Mouse (Mus musculus) brown adipose tissue, adult 24 weeks (tissue): ENCODE results near the gene B4galnt1. TPM values are rescaled to one million over a fixed set of nuclear protein-coding genes. Genes with fewer than 3 reads are reported as not detected.
"Not testable (repeated sequence)": the region's sequence is repeated elsewhere in the genome, so short reads cannot be mapped to it uniquely, and the experiment has no call there.

ENCODE experiments used
- H3K27ac ChIP-seq: fragments of 200-500 bp; replicated peaks from 2 replicates; pipeline ENCODE4 v1.5.1; 2012; ENCODE audit warnings: low read depth, mild to moderate bottlenecking, low read length
- H3K4me1 ChIP-seq: fragments of 200-500 bp; 2 replicates; pipeline ENCODE4 v1.6.1; 2012; ENCODE audit warnings: low read length, mixed read lengths; ENCODE audit not compliant: control insufficient read depth, insufficient read depth, insufficient read length
- H3K4me3 ChIP-seq: fragments of 200-500 bp; 2 replicates; pipeline ENCODE4 v1.5.1; 2012; ENCODE audit warnings: low read depth, mild to moderate bottlenecking, low read length, moderate library complexity; ENCODE audit not compliant: insufficient read depth
- polyA plus RNA-seq: library from polyadenylated mRNA; stranded (reverse); fragments of >200 nt; gene quantifications from 2 replicates; pipeline ENCODE4 v1.2.4, GENCODE M21; 2012; ENCODE audit not compliant: missing spikeins, insufficient read depth, insufficient read length

B4galnt1 gene
- polyA plus RNA-seq, 1 experiment, result 0.95 TPM

DNA sequence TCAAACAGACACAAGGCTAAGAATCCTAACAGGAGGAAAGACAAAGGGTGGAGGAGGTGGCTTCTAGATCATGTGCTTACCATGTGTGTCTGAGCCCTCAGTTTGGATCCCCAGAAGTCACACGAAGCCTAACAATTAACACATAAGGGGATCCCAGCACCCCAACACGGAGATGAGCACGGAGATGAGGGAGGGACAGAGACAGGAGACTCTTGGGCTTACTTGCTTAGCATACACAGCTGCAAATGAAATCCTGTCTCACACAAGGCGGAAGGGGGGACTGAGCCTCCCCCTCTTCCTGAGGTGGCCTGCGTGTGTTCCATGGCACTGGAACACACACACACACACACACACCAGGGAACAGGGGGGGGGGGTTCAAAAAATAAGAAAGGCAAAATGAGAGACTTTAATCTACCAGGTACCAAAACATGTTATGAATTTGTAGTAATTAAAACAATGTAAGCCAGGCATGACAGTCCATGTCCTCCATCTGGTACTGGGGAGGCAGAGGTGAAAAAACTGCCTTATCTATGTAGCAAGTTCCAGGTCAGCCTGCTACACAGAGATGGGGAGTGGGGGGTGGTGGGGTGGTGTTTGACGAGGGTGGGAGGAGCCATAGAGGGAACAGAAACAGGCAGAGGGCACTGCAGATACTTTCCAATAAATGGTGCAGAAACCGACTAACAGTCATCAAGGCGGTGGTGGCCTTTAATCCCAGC is 29.7 kb upstream of the B4galnt1 start:
- Histone ChIP-seq H3K4me1 (no peaks in the 10 kb centered on the region), H3K4me3 (no peak overlapping the region), H3K27ac (no peak overlapping the region)

DNA sequence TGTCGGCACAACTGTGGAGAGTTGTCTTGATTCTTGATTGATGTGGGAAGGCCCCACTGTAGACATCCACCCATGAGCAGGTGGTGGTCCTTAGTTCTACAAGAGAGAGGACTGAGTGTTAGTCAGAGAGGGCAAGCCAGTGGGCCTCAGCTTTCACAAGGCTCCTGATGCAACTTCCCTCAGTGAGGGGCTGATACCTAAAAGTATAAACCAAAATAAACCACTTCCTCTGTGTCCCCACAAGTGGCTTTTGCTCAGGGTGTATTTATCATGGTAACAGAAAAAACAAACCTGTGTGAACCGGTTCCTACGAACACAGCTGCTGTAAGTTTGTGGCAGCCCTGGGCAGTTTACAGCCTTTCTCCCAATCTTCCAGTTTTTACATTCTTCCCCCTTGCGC is 28.5 kb upstream of the B4galnt1 start:
- Histone ChIP-seq H3K4me3 (no peak overlapping the region), H3K4me1 (no peaks in the 10 kb centered on the region), H3K27ac (no peak overlapping the region)

DNA sequence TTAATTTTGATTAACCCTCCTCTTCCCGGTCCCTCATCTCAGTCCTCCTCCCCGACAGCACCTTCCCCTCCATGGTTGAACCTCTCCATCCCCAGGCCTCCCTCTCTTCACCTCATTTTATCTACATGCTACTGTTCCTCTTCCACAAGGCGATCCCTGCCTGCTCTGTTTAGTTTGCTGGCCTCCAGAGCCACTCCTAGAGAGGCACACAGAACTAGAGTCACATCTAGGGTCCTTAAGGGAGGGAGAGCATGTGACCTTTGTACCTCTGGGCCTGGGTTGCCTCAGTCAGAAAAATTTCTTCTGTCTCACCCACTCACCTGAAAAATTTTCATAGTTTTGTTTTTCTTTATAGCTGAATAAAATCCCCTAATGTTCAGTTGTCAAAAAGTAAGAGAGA is 27.1 kb upstream of the B4galnt1 start:
- H3K4me3 ChIP-seq, result no peak overlapping the region
- no peak overlapping the region for H3K27ac ChIP-seq

DNA sequence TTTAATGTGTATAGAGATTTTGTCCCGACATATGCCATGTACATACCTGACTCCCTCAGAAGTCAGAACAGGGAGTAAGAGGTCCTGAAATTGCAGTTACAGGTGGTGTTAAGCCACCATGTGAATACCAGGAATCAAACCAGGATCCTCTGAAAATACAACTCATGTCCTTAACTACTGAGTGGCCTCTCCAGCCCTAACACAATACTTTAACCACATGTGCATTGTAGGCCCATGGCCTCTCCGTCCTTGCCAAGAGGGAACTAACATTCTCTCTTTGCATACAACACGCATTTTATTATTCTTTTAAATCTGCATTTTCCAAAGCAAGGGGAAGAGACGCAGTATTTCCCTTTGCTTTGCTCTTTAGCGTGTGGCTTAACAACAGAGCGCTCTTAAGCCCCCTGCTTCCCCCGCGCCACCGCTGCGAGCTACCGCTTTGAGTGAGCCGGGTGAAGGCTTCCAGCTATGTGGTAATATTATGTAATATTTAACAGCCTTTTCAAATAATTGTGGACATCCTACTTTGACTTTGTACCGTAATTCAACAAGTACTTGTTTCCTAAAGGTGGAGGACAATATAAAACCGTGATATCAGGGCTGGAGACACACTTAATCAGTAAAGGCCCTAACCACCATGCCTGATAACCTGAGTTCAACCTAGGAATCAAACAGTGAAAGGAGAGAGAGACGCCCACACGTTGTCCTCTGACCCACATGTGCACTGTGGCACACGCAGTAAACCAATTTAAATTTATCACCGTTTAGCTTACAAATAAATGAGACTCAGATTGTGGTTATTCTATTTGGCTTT is 26.5 kb upstream of the B4galnt1 start:
- Histone ChIP-seq H3K4me3 (no peak overlapping the region), H3K27ac (no peak overlapping the region), H3K4me1 (no peaks in the 10 kb centered on the region)

More for the DNA sequence above, 27.1 kb upstream of the B4galnt1 start:
- H3K4me1 ChIP-seq, result no peaks in the 10 kb centered on the region

DNA sequence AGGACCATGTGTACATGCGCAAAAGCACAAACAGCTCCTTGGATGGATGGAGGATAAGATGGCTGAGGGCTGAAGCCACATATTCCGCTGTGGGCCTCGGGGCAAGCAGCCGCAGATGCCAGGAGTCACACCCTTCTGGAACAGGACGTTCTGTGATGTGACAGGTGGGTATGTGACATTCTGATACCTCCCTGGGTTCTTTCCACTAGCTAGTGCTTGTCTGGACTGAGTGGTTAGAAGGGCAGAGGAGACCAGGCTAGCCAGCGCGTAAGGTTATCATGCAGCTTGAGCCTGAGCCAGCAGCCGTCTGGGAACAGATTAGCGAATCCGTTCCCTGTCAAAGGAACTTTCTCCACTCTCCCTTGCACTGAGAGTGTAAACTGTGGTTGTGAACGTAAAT is 24.1 kb upstream of the B4galnt1 start:
- Histone ChIP-seq H3K4me3 (no peak overlapping the region), H3K27ac (no peak overlapping the region), H3K4me1 (no peaks in the 10 kb centered on the region)

DNA sequence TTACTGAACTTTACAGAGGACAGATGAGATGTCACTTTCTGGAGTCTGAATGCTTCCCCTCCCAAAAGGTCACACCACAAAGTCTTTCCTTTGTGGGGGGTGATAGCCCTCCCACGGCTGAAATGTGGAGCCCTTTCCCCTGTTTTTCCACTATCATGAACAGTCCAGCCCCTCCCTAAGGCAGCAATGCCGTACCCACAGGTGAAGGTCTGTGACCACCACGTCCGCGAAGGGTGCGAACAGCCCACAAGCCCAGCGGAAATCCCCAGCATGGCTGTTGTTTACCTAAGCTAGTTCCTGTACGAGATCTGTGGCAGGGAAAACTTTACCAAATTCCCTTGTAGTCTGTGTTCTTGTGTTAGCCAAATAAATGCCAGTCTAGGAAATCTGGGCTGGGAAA is 23.5 kb upstream of the B4galnt1 start:
- H3K27ac ChIP-seq, result no peak overlapping the region
- no peak overlapping the region for H3K4me3 ChIP-seq
- H3K4me1 ChIP-seq, result no peaks in the 10 kb centered on the region

DNA sequence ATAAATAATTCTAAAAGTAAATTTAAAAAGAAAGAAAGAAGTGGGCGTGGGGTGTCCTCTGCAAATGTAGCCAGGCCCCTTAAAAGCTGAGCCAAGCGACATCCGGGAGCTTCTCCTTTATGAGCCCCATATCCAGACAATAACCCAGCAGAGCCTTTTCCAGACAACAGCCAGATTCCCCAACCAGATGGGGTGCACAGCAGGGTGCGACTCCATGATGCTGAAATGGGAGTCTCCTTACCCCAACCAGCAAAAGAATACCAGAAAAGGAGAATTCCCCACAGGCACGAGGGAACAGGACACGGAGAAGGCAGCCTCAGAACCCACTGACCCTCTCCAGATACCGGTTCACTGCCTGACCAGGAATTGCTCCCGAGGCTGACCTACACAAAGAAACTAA is 21.8 kb upstream of the B4galnt1 start:
- no peak overlapping the region for H3K27ac ChIP-seq
- H3K4me1 ChIP-seq, result no peaks in the 10 kb centered on the region
- no peak overlapping the region for H3K4me3 ChIP-seq

DNA sequence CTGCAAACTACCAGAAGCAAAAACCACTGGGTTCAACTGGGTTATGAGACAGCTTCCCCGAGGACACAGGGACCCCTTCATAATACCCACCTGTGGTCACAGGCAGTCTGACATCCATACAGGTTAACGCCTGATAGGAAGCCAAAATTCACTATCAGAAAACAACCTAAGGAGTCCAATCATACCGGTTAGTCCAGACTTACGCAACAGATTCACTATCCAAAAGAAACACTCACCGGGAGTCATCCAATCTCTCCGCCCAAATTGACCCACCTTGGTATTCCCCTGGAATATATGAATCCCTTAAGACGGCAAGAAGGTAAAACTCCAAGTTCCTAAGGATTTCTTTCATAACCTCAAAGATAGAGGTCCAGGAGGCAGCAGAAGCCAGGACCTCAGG is 20.5 kb upstream of the B4galnt1 start:
- Histone ChIP-seq H3K4me3 (no peak overlapping the region), H3K27ac (no peak overlapping the region), H3K4me1 (no peaks in the 10 kb centered on the region)

DNA sequence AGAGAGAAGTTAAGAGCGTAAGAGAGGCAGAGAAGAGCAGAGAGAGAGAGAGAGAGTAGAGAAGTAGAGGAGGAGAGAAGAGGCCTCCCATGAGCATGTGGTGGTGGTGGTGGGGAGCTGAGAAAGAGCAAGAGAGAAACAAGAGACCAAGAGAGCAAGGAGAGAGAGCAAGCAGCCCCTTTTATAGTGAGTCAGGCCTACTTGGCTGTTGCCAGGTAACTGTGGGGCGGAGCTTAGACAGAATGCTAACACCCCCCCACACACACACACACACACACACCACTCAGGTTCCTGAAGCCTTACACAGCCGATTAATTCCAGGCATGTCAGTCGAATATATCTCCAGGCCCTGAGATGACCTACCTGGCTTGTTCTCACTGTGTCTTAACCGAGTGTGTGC is 19.7 kb upstream of the B4galnt1 start:
- no peaks in the 10 kb centered on the region for H3K4me1 ChIP-seq
- H3K4me3 ChIP-seq, result no peak overlapping the region
- no peak overlapping the region for H3K27ac ChIP-seq

DNA sequence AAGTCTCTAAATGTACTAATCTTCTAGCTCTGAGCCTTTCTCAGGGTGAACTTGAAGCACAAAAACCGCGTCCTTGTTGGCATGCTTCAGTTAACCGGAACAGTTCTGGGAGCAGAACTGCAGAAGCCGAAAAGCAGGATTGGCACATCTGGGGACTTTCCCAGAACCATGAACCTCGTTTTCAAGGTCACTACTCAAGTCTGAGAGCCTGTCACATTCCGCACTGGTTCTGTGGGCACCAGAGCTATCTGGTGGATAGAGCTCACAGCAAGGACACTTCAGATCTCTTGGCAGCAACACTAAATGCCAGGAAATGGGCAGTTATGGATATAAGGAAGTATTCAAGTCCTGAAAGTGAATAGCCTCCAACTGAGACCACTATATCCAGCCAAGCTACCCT is 17.9 kb upstream of the B4galnt1 start:
- no peak overlapping the region for H3K27ac ChIP-seq
- H3K4me1 ChIP-seq, result no peaks in the 10 kb centered on the region

DNA sequence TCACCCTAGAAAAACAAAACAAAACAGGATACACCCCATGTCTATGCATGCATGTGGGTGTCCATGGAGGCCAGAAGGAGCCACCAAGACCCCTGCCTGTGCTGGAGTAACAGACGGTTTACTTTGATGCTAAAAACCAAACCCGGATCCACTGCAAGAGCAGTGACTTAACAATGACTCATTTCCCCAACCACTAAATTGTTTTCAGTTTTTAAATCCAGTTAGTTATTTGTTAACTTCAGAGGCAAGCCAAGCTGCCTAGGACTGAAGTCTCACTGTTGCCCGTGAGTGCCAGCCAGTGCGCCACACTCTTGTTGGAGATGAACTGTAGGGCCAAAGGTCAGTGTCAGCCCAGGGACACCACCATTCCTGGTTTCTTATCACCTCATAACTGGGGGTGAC is 14.6 kb upstream of the B4galnt1 start:
- no peaks in the 10 kb centered on the region for H3K4me1 ChIP-seq
- no peak overlapping the region for H3K27ac ChIP-seq
- no peak overlapping the region for H3K4me3 ChIP-seq

More for the DNA sequence above, 17.9 kb upstream of the B4galnt1 start:
- H3K4me3 ChIP-seq, result no peak overlapping the region

DNA sequence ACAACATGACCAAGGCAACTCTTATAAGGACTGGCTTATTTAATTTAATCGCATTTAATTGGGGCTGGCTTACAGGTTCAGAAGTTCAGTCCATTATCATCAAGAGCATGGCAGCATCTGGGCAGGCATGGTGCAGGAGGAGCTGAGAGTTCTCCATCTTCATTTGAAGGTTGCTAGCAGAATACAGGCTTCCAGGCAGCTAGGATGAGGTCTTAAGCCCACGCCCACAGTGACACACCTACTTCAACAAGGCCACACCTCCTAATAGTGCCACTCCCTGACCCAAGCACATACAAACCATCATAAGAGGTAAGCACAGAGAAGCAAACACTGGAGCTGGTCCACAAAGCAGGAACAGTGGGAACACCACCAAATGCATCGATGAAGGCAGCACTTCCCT is 13.8 kb upstream of the B4galnt1 start:
- H3K27ac ChIP-seq, H3K4me3 ChIP-seq, H3K4me1 ChIP-seq: not testable (repeated sequence)

DNA sequence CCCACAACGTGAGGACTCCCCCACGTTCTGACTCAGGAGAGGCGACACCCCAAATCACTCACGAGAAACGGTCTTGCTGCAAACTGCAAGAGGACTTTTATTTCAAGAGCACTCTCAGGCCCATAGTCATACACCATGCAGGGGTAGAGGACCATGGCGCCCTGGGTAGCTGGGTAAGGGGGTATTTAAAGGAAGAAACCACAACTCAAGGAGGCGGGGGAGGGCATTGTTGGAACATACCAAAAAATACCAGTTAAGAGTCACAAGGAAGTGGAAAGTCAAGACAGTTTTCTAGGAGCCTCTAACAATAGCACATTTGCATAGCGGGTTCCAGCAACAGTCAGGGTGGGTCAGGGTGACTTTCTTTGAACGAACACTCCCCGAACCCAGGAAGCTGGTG is 12.5 kb upstream of the B4galnt1 start:
- H3K4me3 ChIP-seq, H3K27ac ChIP-seq, H3K4me1 ChIP-seq: not testable (repeated sequence)

DNA sequence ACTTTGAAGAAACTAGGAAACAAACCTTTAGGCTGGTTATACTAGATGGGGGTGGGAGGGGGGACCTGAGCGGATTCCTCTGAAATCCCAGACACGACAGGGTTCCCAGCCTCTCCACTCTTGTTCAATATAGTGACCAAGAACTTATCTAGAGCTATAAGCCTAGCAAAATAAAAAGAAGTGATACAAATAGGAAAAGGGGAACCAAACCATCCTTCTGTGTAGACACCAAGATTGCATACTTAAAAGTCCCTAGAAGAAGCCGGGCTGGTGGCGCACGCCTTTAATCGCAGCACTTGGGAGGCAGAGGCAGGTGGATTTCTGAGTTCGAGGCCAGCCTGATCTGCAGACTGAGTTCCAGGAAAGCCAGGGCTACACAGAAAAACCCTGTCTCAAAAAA is 11.7 kb upstream of the B4galnt1 start:
- Histone ChIP-seq H3K27ac (no peak overlapping the region), H3K4me3 (no peak overlapping the region), H3K4me1 (no peaks in the 10 kb centered on the region)

DNA sequence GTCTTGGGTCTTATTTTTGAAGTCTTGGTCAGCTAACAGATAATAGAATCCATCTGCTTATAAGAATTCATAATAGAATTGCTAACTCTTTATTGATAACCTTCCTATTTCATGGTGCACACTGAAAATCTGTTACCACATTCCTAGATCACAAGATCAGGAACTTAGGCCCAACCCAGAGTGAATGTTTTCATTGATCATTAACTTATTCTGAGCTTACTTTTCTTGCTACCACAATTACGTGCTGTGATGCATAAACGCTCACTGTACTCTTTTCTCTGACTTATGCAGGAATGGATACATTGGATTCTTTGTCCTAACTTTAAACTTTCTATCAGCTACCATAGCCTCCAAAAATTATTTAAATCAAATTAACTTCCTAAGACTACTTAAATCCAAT is 10.8 kb upstream of the B4galnt1 start:
- no peak overlapping the region for H3K4me3 ChIP-seq
- no peaks in the 10 kb centered on the region for H3K4me1 ChIP-seq
- no peak overlapping the region for H3K27ac ChIP-seq

DNA sequence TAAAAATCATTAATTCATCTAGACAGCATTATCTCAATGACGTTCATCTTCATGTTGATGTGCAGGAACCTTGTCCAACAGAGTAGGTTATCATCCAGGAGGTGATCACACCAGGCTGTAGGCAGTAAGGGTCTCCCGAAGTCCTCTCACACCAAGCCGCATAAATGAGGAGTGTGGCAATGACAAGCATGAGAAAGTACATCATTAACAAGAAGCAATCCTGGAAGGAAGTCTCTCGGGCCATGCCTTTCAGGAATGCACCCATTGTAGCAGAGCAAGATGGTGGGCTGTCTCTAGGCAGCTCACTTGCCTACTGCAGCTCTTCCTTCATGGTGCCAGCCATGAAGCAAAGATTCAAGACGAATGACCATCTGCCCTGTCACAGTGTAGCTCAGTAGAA is 10.4 kb upstream of the B4galnt1 start:
- no peak overlapping the region for H3K4me3 ChIP-seq
- no peak overlapping the region for H3K27ac ChIP-seq
- H3K4me1 ChIP-seq, result no peaks in the 10 kb centered on the region
